Comparison of ENCODE assay signal across 20 mouse cellular contexts in the genomic region with DNA sequence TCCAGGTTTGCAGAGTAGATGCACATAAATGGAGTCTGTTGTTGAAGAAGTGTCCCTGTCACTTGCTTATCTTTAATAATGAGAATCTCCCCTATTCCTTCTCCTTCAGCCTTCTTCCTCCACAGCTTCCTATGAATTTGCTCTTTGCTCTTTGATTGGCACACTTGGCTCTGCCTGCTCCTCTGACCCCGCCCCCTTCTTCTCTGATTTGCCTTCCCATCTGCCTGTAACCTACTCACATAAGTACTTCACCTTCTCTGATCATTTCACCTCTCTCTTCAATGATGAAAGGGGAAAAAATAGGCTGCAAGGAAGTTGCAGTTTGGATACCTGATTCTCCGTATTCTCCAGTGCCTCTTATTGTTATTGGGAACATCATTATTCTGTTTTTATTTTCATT.
DNase-seq lines count a peak whose midpoint lies in the region; ATAC-seq lines count a peak whose summit lies in the region.
"Had no signal": no experiment of that assay in that cellular context is flagged by ENCODE, and none has a peak within 500 bp of the region (broad histone marks: within the 10 kb centered on the region; RNA-seq: fewer than 3 reads in every experiment).

No protein-coding gene starts in this region.

- intact Hi-C loops in left cerebral cortex, postnatal 36 days (cut with DNase I): no loop called here

- H3K27me3 ChIP-seq in hindbrain, embryonic 14.5 days (ENCODE audit: control insufficient read depth, insufficient read depth, low read length): no peaks in the 10 kb centered on the region
- H3K27me3 ChIP-seq: forebrain, embryonic 13.5 days; heart, embryonic 12.5 days; hindbrain, embryonic 15.5 days had no signal

- no peaks in the 10 kb centered on the region for H3K4me1 ChIP-seq in hindbrain, embryonic 14.5 days (replicated peaks; ENCODE audit: control insufficient read depth, insufficient read depth, low read length)
- H3K4me1 ChIP-seq: embryonic facial prominence, embryonic 10.5 days; forebrain, embryonic 13.5 days; heart, embryonic 12.5 days; hindbrain, embryonic 10.5 days; hindbrain, embryonic 15.5 days had no signal

- H3K4me3 ChIP-seq in macrophage (ENCODE audit: inconsistent target): no peak overlapping the region
- no peak overlapping the region for H3K4me3 ChIP-seq in hindbrain, embryonic 14.5 days (replicated peaks; ENCODE audit: low read length)
- H3K4me3 ChIP-seq: embryonic facial prominence, embryonic 10.5 days; forebrain, embryonic 13.5 days; heart, embryonic 12.5 days; hindbrain, embryonic 10.5 days; hindbrain, embryonic 15.5 days had no signal

- no peak overlapping the region for H3K4me2 ChIP-seq in hindbrain, embryonic 14.5 days (replicated peaks)
- H3K4me2 ChIP-seq: forebrain, embryonic 13.5 days; heart, embryonic 12.5 days; hindbrain, embryonic 15.5 days had no signal

- DNase-seq in kidney, postnatal 4 days: peak; percentile 5 to 10
- no peak for DNase-seq in kidney, adult 18-20 months
- DNase-seq in ES-CJ7 (ENCODE audit: low read depth, low spot score) (peak; percentile 31), R1 (ENCODE audit: low read depth, low spot score) (peak; percentile 61)
- no peak for DNase-seq in hindbrain, embryonic 14.5 days (ENCODE audit: low spot score)
- no peak for DNase-seq in left cerebral cortex, postnatal 36 days (ENCODE audit: low spot score in 2 of 2)
- DNase-seq: adrenal gland, adult 8-10 months; adrenal gland, postnatal 36 days; cerebellum, adult 11 months; cerebellum, adult 9-10 months; cerebellum, postnatal 36 days; forebrain, postnatal 0 days; gastrocnemius, postnatal 25 days had no signal

- H3K9me3 ChIP-seq in hindbrain, embryonic 14.5 days (ENCODE audit: control insufficient read depth, low read length): no peaks in the 10 kb centered on the region
- H3K9me3 ChIP-seq: embryonic facial prominence, embryonic 10.5 days; forebrain, embryonic 13.5 days; heart, embryonic 12.5 days; hindbrain, embryonic 10.5 days; hindbrain, embryonic 15.5 days had no signal

- H3K79me2 ChIP-seq in macrophage (ENCODE audit: inconsistent target): no peaks in the 10 kb centered on the region

- no peak for ATAC-seq in hindbrain, embryonic 14.5 days (ENCODE audit: low FRiP score)
- ATAC-seq: activated CD4-positive, CD25-positive, alpha-beta regulatory T cell, adult 4 months; forebrain, embryonic 13.5 days; forebrain, postnatal 0 days had no signal

- H3K27ac ChIP-seq in macrophage: peak overlapping the region; percentile 77
- H3K27ac ChIP-seq in hindbrain, embryonic 14.5 days: no peak overlapping the region
- H3K27ac ChIP-seq: embryonic facial prominence, embryonic 10.5 days; forebrain, embryonic 13.5 days; hindbrain, embryonic 10.5 days; hindbrain, embryonic 15.5 days had no signal

- H3K36me3 ChIP-seq in macrophage (ENCODE audit: inconsistent target): no peaks in the 10 kb centered on the region
- no peaks in the 10 kb centered on the region for H3K36me3 ChIP-seq in hindbrain, embryonic 14.5 days (replicated peaks; ENCODE audit: control insufficient read depth, insufficient read depth)
- H3K36me3 ChIP-seq: embryonic facial prominence, embryonic 10.5 days; heart, embryonic 12.5 days; hindbrain, embryonic 10.5 days; hindbrain, embryonic 15.5 days had no signal

- H3K9ac ChIP-seq in hindbrain, embryonic 14.5 days: no peak overlapping the region
- H3K9ac ChIP-seq: forebrain, embryonic 13.5 days; forebrain, postnatal 0 days; heart, embryonic 12.5 days; hindbrain, embryonic 15.5 days had no signal

- 83% methylated on average over 2 of the region's 2 CpGs for WGBS in macrophage (ENCODE audit: missing documents)
- WGBS in hindbrain, embryonic 14.5 days: 83% methylated on average over 2 of the region's 2 CpGs

Comparison
In these comparisons a context has a peak if more than half of its experiments do, and no peak if none do; other contexts are left out.
1. DNase-seq: peak in kidney, postnatal 4 days (2 of 2), ES-CJ7 (single experiment) and R1 (single experiment); none in kidney, adult 18-20 months (single experiment), hindbrain, embryonic 14.5 days (single experiment) and left cerebral cortex, postnatal 36 days (0 of 2).